Mouse (Mus musculus): Measurements from ENCODE around the gene Olfr693. TPM values are rescaled to one million over a fixed set of nuclear protein-coding genes. Genes with fewer than 3 reads are reported as not detected.
"Not testable (repeated sequence)": the region's sequence is repeated elsewhere in the genome, so short reads cannot be mapped to it uniquely, and the experiment has no call there.

The Olfr693 gene
- not detected for total RNA-seq (2021)

DNA sequence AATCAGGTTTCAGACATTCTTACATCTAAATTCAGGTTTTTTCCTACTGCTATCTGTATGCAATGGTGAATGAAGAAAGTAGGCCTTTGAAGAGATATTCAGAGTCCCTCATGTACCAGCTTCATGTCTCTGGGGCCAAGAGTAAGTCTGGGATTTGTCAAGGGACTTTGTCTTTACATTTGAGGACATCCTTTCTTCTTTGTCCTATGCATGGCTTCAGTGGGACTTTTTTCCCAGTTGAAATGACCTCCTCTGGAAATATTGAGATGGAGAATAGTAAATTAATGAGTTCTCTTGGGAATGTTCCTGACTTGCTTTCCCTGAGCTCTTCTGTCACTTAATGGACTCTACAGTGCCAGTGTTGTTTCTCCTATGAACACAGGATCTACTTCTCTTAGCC lies at the start of gene Olfr693:
Olfr693 (minus strand) TSS at position 101 of the 400 bp plus-strand sequence.
- no peak for DNase-seq

DNA sequence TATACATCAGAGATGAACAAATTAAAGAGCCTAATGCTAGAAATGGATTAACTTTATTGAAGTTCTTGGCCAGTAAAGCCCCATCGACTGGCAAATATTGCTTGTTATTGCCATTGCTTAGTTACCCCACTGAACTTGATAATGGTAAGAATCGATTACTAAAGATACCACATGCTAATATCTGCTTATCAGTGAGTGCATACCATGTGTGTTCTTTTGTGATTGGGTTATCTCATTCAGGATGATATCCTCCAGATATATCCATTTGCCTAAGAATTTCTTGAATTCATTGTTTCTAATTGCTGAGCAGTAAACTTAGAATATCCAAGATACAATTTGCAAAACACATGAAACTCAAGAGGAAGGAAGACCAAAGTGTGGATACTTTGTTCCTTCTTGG lies 45.3 kb upstream of the Olfr693 start:
- DNase-seq = not testable (repeated sequence)

DNA sequence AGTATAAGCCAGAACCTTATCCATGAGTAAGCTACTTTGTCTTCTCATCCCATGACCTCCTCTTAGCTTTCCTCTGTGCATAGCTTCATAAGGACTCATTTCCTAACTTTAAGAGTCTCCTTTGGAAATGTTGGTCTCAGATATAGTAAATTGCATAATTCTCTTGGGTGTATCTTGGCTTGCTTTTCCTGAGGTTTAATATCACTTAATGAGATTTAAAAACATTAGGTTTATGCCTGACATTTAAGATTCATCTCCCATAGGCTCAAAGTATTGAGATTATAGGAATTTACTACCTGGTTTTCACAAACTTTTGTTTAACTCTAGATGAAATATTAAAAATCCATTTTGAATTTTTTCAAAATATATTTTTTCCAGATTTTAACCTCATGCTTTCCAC lies 35.9 kb upstream of the Olfr693 start, which contains the start of gene Olfr695:
Olfr695 (minus strand) TSS at position 101 of the 400 bp plus-strand sequence.
- no peak for DNase-seq

DNA sequence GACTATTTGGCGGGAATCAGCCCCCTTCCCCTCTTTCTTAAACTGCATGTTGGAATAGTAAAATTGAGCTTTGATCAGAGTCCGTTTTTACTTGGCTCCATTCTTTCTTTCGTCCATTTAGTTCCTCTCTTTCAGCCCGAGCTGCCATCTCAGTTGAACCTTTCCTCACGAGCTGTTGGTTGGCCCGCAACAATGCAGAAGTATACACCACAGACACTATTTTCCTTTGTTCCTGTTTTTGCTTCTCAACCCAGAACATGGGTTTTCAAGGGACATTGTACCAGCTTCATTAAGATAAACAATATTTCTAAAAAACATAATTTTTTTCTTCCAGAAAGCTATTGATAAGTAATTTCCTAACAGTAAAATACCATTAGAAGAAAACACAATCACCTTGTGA lies 31.1 kb upstream of the Olfr693 start:
- no peak for DNase-seq

DNA sequence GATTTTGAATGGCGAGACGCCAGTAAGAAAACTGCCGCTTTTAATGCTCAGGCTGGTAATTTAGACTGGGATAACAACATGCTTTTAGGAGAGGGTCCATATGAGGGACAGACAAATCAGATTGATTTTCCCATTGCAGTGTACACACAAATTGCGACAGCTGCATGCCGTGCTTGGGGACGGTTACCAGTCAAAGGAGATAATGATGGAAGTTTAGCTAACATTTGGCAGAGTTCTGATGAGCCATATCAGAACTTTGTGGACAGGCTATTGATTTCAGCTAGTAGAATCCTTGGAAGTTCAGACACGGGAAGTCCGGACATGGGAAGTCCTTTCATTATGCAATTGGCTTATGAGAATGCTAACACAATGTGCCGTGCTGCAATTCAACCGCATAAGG lies 27.3 kb upstream of the Olfr693 start:
- DNase-seq = not testable (repeated sequence)

DNA sequence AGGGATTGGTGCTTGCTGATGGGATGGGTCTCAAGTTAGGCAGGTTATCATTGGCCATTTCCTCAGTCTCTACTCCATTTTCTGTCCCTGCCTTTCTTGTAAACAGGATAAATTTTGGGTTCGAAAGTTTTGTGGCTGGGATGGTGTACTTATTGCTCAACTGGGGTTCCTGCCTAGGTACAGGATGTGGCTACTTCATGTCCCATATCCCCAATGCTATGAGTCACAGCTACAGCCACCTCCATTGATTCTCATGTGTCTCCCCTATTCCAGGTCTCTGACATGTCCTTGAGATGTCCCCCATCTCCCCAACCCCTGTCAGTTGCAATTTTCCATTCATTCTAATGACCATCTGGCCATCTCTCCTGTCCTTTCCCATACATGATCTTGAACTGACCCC lies 16.5 kb upstream of the Olfr693 start:
- DNase-seq = no peak

DNA sequence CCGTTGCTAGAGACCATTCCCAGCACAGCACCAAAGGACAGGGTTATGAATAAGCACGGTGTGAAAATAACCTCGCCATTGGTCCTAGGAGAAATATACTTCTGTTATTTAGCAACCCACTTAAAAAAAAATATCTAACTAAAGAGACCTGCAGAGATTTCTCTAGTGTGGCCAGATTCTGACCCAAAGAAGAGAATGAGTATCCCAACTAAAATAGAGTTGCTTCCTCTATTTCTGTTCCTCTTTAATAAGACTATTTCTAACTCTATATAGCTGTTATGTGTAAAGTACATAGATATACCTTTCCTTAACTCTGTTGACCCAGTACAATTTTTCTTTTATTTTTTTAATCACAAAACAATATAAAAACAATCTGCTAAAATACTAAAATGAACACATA lies 12.6 kb upstream of the Olfr693 start:
- DNase-seq = no peak

DNA sequence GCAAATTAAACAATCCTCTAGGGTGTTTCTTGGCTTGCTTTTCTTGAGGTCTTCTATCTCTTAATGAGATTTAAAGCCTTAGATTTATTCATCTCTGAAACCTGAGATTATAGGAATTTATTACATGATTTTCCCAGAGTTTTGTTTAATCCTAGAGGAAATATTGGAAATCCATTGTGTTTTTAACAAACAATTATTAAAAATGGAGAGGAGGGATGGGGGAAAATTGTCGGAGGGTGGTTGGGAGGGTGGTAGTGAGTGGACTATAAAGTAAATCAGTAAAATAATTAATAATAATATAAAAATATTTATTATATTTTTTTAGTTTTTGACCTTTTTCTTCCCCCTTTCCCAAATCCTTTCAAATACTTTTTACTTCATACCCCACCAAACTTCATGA lies 11.3 kb upstream of the Olfr693 start, which contains the start of gene Olfr694:
Olfr694 (minus strand) TSS at position 101 of the 400 bp plus-strand sequence.
- no peak for DNase-seq

DNA sequence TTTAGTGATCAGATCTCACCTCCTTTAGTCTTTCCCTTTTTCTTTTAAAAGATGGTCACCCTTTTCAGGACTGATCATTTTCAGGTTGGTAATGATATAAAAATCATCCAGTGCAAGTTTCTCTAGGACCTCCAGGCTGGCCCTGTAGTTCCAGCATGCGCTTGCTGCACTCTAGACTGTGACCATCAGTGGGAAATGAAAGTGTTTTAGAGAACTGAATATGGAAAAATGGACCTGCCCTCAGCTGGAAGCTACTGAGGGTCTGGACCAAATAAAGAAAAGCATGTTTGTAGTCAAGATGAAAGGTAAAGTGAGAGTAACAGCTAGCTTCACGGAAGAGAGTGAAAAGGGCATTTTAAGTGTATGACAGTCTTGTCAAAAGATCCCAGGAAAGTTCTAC lies 5.0 kb upstream of the Olfr693 start:
- DNase-seq = no peak

DNA sequence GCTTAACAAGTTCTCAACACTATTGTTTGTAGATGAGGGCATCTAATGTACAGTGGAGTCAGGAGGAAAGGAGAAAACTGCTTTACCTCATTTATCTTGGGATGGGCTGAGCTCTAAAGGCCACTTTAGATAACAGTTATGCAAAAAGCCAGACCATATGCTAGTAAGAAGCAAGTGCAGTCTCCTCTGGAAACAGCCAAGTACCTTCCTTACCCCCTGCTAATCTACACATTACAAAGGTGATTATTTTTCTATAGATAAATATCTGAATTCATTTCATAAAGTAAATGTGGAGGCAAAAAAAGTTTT lies 28.1 kb downstream of the Olfr693 start:
- no peak for DNase-seq

DNA sequence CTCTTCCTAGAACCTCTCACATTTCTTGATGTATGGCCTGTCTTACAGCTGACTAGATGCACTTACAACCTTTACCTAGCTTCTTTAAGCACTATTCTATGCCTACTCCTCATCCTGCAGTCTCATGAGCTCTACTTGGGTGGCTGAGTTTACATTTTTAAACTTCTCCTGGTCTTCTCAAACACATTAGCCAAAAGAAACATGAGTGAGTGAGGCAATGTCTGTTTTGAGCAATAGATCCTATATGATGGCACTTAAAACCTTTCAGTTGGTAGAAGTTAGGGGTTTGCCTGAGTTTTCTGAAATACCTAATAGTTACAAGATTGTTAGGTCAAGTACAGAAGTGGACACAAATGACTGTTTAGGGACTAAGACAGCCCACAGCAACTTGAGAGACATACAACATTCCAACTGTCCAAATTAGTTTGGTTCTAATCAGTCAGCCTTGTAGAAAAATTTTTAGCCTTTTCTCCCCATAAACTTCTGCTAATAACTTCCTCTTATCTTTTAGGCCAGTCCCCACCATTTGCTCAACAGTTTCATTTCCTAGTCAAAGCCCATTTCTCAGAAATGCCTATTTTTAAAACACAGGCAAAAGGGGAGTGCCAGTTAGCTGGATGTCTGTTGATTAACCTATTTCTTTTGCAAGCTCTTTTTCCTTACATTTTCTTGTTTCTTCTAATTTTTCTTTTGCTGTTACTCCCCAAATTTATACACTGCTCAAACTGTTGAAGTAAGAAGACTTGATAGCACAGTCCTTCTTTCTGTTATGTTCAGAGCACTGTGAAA lies 28.6 kb downstream of the Olfr693 start:
- DNase-seq = no peak

DNA sequence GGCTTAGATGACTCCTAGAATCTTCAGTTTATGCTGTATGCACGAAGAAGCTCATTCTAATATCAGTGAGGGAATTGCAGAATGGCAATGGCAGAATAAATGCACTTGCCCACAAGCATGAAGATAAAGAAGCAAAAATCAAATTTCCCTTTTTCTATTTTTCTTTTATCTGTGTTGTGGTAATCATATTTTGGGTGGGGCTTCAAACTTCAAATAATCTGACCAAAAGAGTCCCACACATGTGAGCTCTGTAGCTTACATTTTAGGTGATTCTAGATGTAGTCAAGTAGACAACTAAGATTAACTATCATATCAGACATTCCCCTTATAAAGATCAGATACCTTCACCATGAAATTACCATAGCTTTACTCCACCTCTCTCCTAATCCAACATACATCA lies 30.6 kb downstream of the Olfr693 start:
- DNase-seq = no peak

DNA sequence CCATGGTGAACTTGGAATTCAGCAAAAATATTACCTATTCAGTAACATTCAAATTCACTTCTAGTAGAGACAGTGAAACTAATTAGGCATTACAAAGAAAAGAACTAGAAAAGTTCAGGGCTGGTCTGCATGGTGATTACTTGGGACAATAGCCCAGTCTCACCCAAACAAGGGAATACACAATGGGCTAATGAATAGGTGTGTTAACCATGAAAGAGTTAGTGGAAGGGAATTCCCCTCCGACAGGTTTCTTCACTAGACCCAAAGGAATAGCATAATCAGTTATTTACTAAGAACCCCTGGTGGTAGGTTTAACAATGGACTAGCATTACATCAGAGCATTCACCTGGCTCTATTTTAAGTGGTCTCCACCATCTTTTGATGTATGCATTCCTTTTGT lies 35.1 kb downstream of the Olfr693 start:
- no peak for DNase-seq

DNA sequence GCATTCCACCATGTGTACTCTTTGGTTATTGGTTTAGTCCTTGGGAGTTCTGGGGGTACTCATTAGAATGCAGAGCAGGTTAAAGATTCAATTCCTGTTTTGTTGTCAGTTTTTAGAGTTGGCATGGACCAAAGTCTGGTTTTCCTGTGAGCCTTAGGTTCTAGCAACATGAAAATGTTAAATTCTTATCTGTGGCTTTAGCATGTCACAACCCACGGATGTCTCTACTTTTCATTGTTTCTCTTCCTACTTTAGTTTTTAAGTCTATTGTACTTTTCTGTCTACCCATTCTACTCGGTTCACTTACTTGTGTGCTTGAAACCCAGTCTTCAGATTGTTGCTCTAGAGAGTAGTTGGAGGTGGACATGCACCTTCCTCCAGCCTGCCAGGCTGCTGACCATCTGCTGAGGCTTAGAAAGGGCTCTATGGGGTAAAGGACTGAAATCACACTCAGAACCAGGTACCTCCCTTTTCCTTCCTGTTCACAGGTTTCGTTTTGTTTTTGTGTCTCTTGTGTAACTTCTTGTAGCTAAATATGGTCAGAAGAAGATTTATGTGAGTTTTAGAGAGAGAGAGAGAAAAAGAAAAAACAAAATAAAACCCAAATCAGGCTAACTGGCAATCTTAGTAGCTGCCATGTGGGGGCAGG lies 36.0 kb downstream of the Olfr693 start:
- no peak for DNase-seq

DNA sequence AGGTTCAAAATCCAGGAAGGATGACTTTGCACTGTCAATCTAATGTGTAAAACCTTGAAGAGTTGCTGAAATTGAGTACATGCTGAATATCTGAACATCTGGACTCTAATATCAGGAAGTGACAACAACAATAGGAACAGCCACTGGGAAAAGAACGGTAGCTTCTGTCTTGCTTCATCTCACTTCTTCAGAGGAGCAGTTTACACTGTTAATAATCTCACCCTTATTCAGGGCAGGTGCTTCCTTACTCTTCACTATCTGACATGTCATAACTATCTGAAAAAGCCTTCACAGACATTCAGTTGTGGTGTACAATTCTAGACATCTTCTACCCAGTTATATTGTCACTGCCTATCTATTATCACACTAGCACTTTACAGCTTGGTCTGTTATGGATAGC lies 39.5 kb downstream of the Olfr693 start:
- no peak for DNase-seq

DNA sequence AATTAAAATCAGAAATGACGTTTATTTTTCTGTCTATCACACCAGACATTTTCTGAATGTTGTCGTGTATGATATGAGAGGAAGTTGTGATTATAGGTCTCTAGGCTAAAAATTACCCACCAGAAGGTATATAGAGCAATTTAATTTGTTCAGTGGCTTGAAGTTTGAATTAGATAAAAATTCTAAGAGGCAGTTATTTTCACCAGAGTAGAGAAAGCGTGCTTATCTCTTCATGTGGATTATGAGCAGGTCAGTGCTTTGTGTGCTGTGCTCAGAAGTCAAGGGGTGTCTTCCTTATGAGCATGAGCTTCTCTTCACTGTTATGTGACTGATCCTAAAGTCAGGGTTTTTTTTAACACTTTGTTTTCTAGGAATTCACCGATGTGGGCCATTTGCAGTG lies 44.8 kb downstream of the Olfr693 start:
- DNase-seq = no peak

Other genes starting within 250 kb of the Olfr693 start
- not detected for gene Olfr694, start 11.2 kb upstream of the Olfr693 start, total RNA-seq (2021)
- not detected for gene Olfr695, start 35.8 kb upstream of the Olfr693 start, total RNA-seq (2021)
- not detected for gene Olfr697, start 61.9 kb upstream of the Olfr693 start, total RNA-seq (2021)
- gene Olfr698, start 74.8 kb upstream of the Olfr693 start, total RNA-seq (2021) = not detected
- not detected for gene Olfr699, start 112.6 kb upstream of the Olfr693 start, total RNA-seq (2021)
- not detected for gene Olfr700, start 128.2 kb upstream of the Olfr693 start, total RNA-seq (2021)
- gene Olfr701, start 133.5 kb upstream of the Olfr693 start, total RNA-seq (2021) = not detected
- gene Olfr702, start 153.3 kb upstream of the Olfr693 start, total RNA-seq (2021) = not detected
- gene Olfr703, start 162.8 kb upstream of the Olfr693 start, total RNA-seq (2021) = not detected
- not detected for gene Olfr704, start 182.6 kb upstream of the Olfr693 start, total RNA-seq (2021)
- gene Olfr705, start 196.3 kb upstream of the Olfr693 start, total RNA-seq (2021) = not detected
- gene Olfr706, start 207.6 kb upstream of the Olfr693 start, total RNA-seq (2021) = not detected
- gene Olfr707, start 220.7 kb upstream of the Olfr693 start, total RNA-seq (2021) = not detected
- not detected for gene Olfr1532-ps1, start 227.4 kb upstream of the Olfr693 start, total RNA-seq (2021)

All from heart, postnatal 4 days (tissue).